ENCODE assay signal across 16 mouse cellular contexts in the genomic region with DNA sequence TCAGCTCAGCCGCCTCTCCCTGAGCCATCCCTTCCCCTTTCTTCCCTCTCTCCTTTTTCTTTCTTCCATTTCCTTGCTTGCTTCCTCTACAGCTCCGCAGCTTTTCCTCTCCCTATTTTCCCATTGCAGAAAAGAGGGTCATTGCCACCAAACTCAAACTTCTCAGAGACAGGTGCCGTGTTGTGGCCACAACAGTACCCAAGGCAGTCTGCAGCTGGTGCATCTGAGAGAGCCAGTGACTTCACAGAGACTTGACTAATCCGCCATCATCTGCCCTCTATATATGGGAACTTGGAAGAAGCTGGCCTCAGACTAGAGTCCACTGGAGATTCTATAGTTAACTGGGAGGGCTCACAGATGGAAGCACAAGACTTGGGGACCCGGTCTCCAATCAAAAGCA. TPM values are rescaled to one million over a fixed set of nuclear protein-coding genes. Genes with fewer than 3 reads are reported as not detected.
DNase-seq lines count a peak whose midpoint lies in the region; ATAC-seq and TF ChIP-seq lines count a peak whose summit lies in the region.
"Had no signal": no experiment of that assay in that cellular context is flagged by ENCODE, and none has a peak within 500 bp of the region (broad histone marks: within the 10 kb centered on the region; RNA-seq: fewer than 3 reads in every experiment).

No protein-coding gene starts in this region.

- peak overlapping the region; percentile 42; the same call in 1 of the 2 replicates for H3K27ac ChIP-seq in lung, embryonic 14.5 days (ENCODE audit: low read depth)
- H3K27ac ChIP-seq in embryonic facial prominence, embryonic 15.5 days (replicated peaks), result peak overlapping the region; percentile 51; the same call in 1 of the 2 replicates
- no peak overlapping the region for H3K27ac ChIP-seq in heart, embryonic 12.5 days (ENCODE audit: poor library complexity, severe bottlenecking)
- H3K27ac ChIP-seq: forebrain, embryonic 10.5 days; forebrain, embryonic 13.5 days; gastrocnemius, adult 2 months; hindbrain, embryonic 12.5 days; hindbrain, embryonic 15.5 days had no signal

- no peak overlapping the region for H3K4me3 ChIP-seq in lung, embryonic 14.5 days (ENCODE audit: low read depth, low read length)
- H3K4me3 ChIP-seq in embryonic facial prominence, embryonic 15.5 days (replicated peaks), result no peak overlapping the region
- no peak overlapping the region for H3K4me3 ChIP-seq in myocyte
- no peak overlapping the region for H3K4me3 ChIP-seq in heart, embryonic 12.5 days
- H3K4me3 ChIP-seq: forebrain, embryonic 10.5 days; forebrain, embryonic 13.5 days; gastrocnemius, adult 2 months; hindbrain, embryonic 12.5 days; hindbrain, embryonic 15.5 days had no signal

- DNase-seq in lung, embryonic 14.5 days, result no peak
- no peak for DNase-seq in lung, postnatal 4 days
- no peak for DNase-seq in layer of hippocampus, adult 18-20 months (ENCODE audit: low spot score in 2 of 2)
- DNase-seq: adrenal gland, adult 2 months; gastrocnemius, postnatal 14 days; heart, adult 11 months had no signal

- H3K79me2 ChIP-seq in myocyte (ENCODE audit: control insufficient read depth, insufficient read depth), result no peaks in the 10 kb centered on the region

- no peaks in the 10 kb centered on the region for H3K27me3 ChIP-seq in lung, embryonic 14.5 days (ENCODE audit: insufficient read depth, low read length)
- no peaks in the 10 kb centered on the region for H3K27me3 ChIP-seq in embryonic facial prominence, embryonic 15.5 days
- H3K27me3 ChIP-seq in myocyte (ENCODE audit: control insufficient read depth, insufficient read depth, insufficient read length), result no peaks in the 10 kb centered on the region
- no peaks in the 10 kb centered on the region for H3K27me3 ChIP-seq in heart, embryonic 12.5 days (replicated peaks)
- H3K27me3 ChIP-seq: forebrain, embryonic 13.5 days; hindbrain, embryonic 12.5 days; hindbrain, embryonic 15.5 days had no signal

- H3K4me2 ChIP-seq in lung, embryonic 14.5 days, result no peak overlapping the region
- H3K4me2 ChIP-seq in embryonic facial prominence, embryonic 15.5 days (replicated peaks), result no peak overlapping the region
- no peak overlapping the region for H3K4me2 ChIP-seq in myocyte (ENCODE audit: low read depth)
- no peak overlapping the region for H3K4me2 ChIP-seq in heart, embryonic 12.5 days
- H3K4me2 ChIP-seq: forebrain, embryonic 13.5 days; hindbrain, embryonic 12.5 days; hindbrain, embryonic 15.5 days had no signal

- no peak overlapping the region for H3K9ac ChIP-seq in lung, embryonic 14.5 days
- H3K9ac ChIP-seq in embryonic facial prominence, embryonic 15.5 days, result no peak overlapping the region
- no peak overlapping the region for H3K9ac ChIP-seq in heart, embryonic 12.5 days
- H3K9ac ChIP-seq: forebrain, embryonic 13.5 days; hindbrain, embryonic 12.5 days; hindbrain, embryonic 15.5 days had no signal

- no peak for TF ChIP-seq CTCF in lung, embryonic 14.5 days (IDR thresholded peaks at IDR 0.05; ENCODE audit: low read depth)

- WGBS in lung, embryonic 14.5 days, result 67% methylated on average over 5 of the region's 5 CpGs
- 62% methylated on average over 5 of the region's 5 CpGs for WGBS in embryonic facial prominence, embryonic 15.5 days
- 58% methylated on average over 5 of the region's 5 CpGs for WGBS in heart, embryonic 12.5 days

- no peak for ATAC-seq in lung, embryonic 14.5 days (ENCODE audit: insufficient read depth)
- no peak for ATAC-seq in embryonic facial prominence, embryonic 15.5 days (ENCODE audit: insufficient number of reproducible peaks, low FRiP score, low TSS enrichment, low read depth)
- no peak for ATAC-seq in heart, embryonic 12.5 days (ENCODE audit: insufficient number of reproducible peaks, low FRiP score)
- ATAC-seq: CD4-positive, CD25-positive, alpha-beta regulatory T cell, adult 4 months; forebrain, embryonic 13.5 days; forebrain, embryonic 16.5 days had no signal

- no peak overlapping the region for H3ac ChIP-seq in myocyte (ENCODE audit: control insufficient read depth, insufficient read length)

- H3K36me3 ChIP-seq in lung, embryonic 14.5 days (ENCODE audit: insufficient read depth), result no peaks in the 10 kb centered on the region
- no peaks in the 10 kb centered on the region for H3K36me3 ChIP-seq in embryonic facial prominence, embryonic 15.5 days
- H3K36me3 ChIP-seq in myocyte (ENCODE audit: control insufficient read depth, insufficient read depth), result no peaks in the 10 kb centered on the region
- no peaks in the 10 kb centered on the region for H3K36me3 ChIP-seq in heart, embryonic 12.5 days
- H3K36me3 ChIP-seq: forebrain, embryonic 10.5 days; hindbrain, embryonic 12.5 days; hindbrain, embryonic 15.5 days had no signal

- H3K9me3 ChIP-seq in lung, embryonic 14.5 days (ENCODE audit: low read depth, low read length), result no peaks in the 10 kb centered on the region
- H3K9me3 ChIP-seq in embryonic facial prominence, embryonic 15.5 days (replicated peaks), result no peaks in the 10 kb centered on the region
- H3K9me3 ChIP-seq in heart, embryonic 12.5 days (replicated peaks), result no peaks in the 10 kb centered on the region
- H3K9me3 ChIP-seq: forebrain, embryonic 10.5 days; forebrain, embryonic 13.5 days; hindbrain, embryonic 12.5 days; hindbrain, embryonic 15.5 days had no signal

- H3K4me1 ChIP-seq in lung, embryonic 14.5 days (ENCODE audit: insufficient read depth), result peaks cover 9% of the 10 kb centered on the region; the same call in 1 of the 2 replicates
- H3K4me1 ChIP-seq in embryonic facial prominence, embryonic 15.5 days, result peaks cover 45% of the 10 kb centered on the region
- peaks cover 36% of the 10 kb centered on the region for H3K4me1 ChIP-seq in heart, embryonic 12.5 days (replicated peaks)
- H3K4me1 ChIP-seq: forebrain, embryonic 10.5 days; hindbrain, embryonic 12.5 days had no signal

- TF ChIP-seq POLR2A in myocyte (IDR thresholded peaks at IDR 0.05; ENCODE audit: insufficient read length, low read depth), result no peak

TF ChIP-seq in myocyte, 11 proteins besides CTCF, POLR2A, EP300 and RAD21:
- TF ChIP-seq CEBPB (IDR thresholded peaks at IDR 0.05; ENCODE audit: insufficient read depth, poor library complexity, severe bottlenecking) (no peak), USF1 (IDR thresholded peaks at IDR 0.05; ENCODE audit: low read depth) (no peak), MYOG (IDR thresholded peaks at IDR 0.05; ENCODE audit: control insufficient read depth in 1 of 3, insufficient read depth in 1 of 3, insufficient read length in 2 of 3, low read depth in 2 of 3) (peak in 2 of 3 experiments; percentile 21 to 63), MYOD1 (IDR thresholded peaks at IDR 0.05; ENCODE audit: control insufficient read depth in 1 of 3, insufficient read length in 2 of 3, low read depth in 2 of 3) (peak in 2 of 3 experiments; percentile 54 to 72)

RNA-seq across cellular contexts. Expression of a gene that starts 13.2 kb away (rescaled TPM):
- 81.7 and 83.2 TPM in 2 replicates for polyA plus RNA-seq in lung, embryonic 14.5 days (2014; fragmentation: Nextera tagmentation; extraction: Ambion mirVana)
- 217 and 242 TPM in 2 replicates for polyA plus RNA-seq in embryonic facial prominence, embryonic 15.5 days (2015; fragmentation: Nextera tagmentation; extraction: Ambion mirVana)
- 172 TPM for polyA plus RNA-seq in myocyte (2012; fragmentation: generic; extraction: Trizol)
- polyA plus RNA-seq in heart, embryonic 12.5 days (2016; fragmentation: Nextera tagmentation; extraction: Ambion mirVana), result 53.3 and 54.7 TPM in 2 replicates
- 1 to 10 TPM; 3.3 to 3.7 TPM for total RNA-seq in layer of hippocampus, adult 18-20 months (2021)
- polyA plus RNA-seq: CD4-positive, CD25-positive, alpha-beta regulatory T cell, adult 4 months had no signal
